Mouse (Mus musculus) brain, adult 2 months (tissue): Measurements from ENCODE around the gene Set.
A peak's percentile ranks its signal among the peaks of the same experiment; 100 is the strongest.

ENCODE experiments used
- DNase-seq: peaks from one replicate; pipeline ENCODE4 v3.0.0; 2011; ENCODE audit warnings: low read depth, low spot score

The Set gene

DNA sequence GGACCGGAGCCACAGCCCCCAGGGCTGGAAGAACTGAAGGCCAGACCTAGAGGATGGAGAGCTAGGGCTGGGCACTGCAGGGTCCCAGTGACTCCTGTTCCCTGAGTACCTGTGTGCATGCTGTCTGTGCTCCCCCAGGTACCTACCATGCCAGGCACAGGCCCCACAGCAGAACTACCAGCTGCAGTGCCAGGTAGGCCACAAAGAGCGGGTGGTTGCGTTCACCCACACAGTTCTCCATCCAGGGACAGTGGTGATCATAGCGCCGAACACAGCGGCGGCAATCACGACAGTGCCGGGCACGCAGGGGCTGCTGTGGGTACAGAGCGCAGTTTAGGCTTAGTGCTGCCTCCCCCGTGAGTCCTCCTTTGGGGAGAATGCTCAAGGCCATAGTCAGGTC lies 34.3 kb downstream of the Set start:
- DNase-seq, result no peak

GRCm38 (mm10) chr2:30092280-30092918 lies 35.2 kb downstream of the Set start:
- no peak for DNase-seq

DNA sequence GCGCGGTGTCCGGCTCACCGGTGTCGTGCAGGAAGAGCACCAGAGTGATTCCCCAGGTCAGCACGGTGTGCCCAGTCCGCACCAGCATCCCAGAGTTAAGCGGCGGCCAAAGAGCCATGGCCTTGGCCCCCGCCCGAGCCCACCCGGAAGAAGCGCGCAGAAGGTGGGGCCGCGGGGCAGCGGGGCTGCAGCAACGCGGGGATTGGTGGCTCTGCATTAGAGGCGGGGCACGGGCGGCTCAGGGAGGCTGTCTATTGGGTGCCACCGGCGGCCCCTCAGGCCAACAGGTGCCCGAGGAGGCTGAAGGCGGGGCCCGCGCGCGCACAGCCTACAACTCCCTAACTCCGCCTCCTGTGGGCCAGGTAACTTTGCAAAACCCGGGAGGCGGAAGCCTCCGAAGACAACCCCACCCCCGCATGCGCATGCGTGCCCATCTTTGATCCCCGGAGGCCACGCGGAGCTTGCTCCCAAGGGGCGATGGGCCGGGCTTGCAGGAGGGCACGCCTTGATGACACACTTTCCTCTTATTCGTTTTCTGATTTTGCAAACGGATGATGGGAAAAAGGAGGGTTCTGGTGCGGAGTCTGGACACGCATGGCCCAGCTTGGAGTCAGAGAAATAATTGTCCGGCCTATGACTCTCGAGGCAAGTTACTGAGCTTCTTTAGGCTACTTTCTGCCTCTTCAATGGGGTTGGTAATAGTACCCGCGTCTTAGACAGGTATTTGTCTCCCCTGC lies 36.5 kb downstream of the Set start, which contains the start of gene Zdhhc12:
Gene Zdhhc12, minus strand, starts transcription at position 178 of the 737 bp plus-strand sequence.
- DNase-seq, result peak; percentile 96

DNA sequence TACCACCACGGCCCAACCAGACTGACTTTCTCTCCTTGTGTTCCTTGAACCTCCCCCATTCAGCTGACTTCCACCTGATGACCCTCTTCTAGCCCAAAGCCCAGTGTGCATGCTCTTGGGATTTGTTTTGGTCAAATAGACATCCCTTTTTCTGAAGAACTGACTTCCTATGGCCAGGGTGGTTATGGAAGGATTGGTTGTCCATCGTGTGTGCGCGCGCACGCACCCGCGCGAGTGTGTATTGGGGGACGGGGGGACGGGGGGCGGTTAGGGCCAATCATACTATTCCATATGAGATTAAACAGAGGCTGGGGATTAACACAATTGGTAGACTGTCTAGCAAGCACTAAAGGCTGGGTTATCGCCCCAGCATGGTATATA lies 37.0 kb downstream of the Set start:
- DNase-seq, result no peak

- peak; percentile 56 for DNase-seq
Measured at GRCm38 (mm10) chr2:30095882-30096527, 38.8 kb downstream of the Set start.

DNA sequence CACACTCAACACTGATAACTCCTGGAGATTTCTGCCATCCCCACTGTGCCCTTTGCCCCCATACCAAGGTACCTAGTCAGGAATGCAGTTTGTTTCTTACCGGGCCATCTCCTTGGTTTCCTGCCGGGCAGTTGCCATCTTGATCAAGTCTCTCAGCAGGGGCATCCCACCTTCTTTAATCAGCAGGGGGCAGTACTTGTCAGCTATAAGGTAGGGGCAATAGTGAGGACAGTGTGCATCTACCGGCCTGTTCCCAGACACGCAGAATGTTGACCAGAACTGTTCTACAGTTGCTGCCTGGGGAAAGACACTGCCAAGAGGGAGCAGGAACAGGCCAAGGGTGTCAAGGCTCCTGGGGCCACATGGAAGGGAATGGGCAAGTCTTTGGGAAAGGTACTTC lies 43.0 kb downstream of the Set start:
- DNase-seq, result no peak

DNA sequence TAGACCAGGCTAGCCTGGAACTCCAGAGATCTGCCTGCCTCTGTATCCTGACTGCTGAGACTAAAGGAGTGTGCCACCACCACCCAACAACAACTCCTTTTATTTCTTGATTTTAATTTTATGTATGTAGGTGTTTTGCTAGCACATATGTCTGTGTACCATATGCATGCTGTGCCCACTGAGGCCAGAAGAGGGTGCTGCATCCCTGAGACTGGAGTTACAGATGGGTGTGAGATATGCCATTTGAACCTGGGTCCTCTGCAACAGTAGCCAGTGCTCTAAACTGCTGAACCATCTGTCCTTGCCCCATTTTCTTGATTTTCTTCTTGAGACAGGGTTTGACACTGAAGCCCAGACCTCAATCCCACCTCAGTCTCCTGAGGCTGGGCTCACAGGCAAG lies 49.2 kb downstream of the Set start:
- DNase-seq, result peak; percentile 62

DNA sequence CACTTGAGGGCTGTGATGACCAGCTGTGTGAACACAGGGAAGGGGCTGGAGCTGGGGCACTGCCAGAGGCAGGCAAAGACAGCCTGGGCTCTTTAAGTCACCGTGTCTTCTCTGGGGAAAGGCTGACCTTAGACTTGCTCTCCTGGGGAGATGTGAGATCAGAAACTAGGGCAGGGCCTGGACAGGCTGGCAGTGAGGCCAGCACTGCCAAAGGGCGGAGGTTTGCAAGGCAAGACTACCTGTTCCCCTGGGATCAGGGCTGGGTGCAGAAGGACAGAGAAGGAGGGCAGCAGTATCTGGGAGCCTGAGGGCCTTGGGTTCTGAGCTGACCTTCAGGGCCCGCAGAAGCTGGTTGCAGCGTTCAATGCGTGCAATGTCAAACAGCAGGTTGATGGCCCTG lies 50.5 kb downstream of the Set start:
- no peak for DNase-seq

DNA sequence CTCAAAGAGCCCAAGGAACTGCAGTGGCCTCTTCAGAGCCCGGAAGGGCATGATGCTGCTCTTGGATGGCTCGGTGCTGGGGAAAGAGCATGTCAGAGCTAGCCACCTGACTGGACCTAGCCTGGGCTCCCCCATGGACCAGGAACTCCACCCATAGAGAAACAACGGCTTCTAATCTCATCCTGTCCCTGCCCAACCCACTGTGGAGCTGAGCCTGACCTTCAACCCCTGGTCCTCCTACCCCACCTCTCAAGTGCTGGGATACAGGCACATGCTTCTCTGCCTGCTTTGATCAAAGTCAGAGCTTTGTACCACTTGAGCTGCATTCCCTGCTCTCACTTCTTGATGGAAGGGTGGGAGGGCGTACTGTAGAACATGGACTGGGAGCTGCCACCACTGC lies 51.1 kb downstream of the Set start:
- DNase-seq, result no peak

DNA sequence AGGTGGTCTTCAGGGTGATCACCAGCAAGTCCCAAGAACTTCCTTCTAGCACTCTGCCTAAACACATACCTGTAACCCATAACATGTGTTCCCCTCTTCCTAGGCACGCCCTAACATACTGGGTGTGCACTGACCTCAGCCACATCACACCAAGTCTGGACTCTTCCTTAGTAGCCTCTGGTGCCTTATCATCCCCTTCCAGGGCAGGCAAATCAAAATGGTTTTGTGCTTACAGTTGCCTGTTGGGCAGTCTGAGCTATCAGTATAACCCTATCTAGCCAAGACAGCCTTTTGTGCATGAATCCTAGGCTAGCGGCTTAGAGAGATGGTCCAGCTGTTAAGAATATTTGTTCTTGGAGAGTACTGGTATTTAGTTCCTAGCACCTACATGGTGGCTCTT lies 54.3 kb downstream of the Set start:
- DNase-seq, result no peak

DNA sequence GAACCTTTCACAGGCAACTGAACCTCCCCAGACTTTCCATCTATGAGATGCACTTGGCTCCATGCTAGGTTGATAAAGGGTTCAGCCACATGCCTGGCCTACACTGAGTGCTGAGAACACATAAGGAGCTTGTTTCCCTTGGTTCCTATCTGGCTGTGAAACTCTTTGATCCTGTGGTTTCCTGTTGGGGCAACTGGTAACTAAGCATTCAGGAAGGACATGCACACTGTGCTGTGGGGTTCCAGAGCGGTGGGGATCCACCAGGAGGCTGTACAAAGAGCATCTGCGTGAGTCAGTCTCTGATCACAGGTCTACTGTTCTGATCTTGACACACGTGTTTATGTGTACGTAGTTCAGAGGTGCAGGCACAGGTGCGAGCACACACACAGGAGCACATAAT lies 55.4 kb downstream of the Set start:
- no peak for DNase-seq

GRCm38 (mm10) chr2:30119641-30120051 lies 62.5 kb downstream of the Set start:
- DNase-seq, result peak; percentile 92

- DNase-seq, result no peak
Measured at GRCm38 (mm10) chr2:30120269-30120668, 63.1 kb downstream of the Set start.
